In genomic region chr17:20946636-20947035, GRCm38 (mm10) we compare ENCODE assay signal across 9 mouse cellular contexts. TPM values are rescaled to one million over a fixed set of nuclear protein-coding genes. Genes with fewer than 3 reads are reported as not detected.
DNase-seq lines count a peak whose midpoint lies in the region; ATAC-seq and TF ChIP-seq lines count a peak whose summit lies in the region.
"Had no signal": no experiment of that assay in that cellular context is flagged by ENCODE, and none has a peak within 500 bp of the region (broad histone marks: within the 10 kb centered on the region; RNA-seq: fewer than 3 reads in every experiment).

No protein-coding gene starts in this region.

- TF ChIP-seq CTCF in cortical plate, adult 2 months (IDR thresholded peaks at IDR 0.05; ENCODE audit: extremely low read depth, insufficient read depth, low read length) = no peak
- no peak for TF ChIP-seq CTCF in hindbrain, postnatal 0 days (IDR thresholded peaks at IDR 0.05; ENCODE audit: low read depth)

- no peak for TF ChIP-seq POLR2A in cortical plate, adult 2 months (IDR thresholded peaks at IDR 0.05; ENCODE audit: extremely low read depth, insufficient read depth, low read length)

- H3K4me3 ChIP-seq in kidney, embryonic 16.5 days (ENCODE audit: low read length) = peak overlapping the region; percentile 94
- H3K4me3 ChIP-seq in cortical plate, adult 2 months (ENCODE audit: insufficient read depth, low read length) = peak overlapping the region; percentile 63; the same call in 1 of the 2 replicates
- peak overlapping the region; percentile 77 for H3K4me3 ChIP-seq in hindbrain, postnatal 0 days (ENCODE audit: low read length)
- H3K4me3 ChIP-seq in midbrain, embryonic 16.5 days (ENCODE audit: low read depth, low read length) = peak overlapping the region; percentile 55

- H3K36me3 ChIP-seq in kidney, embryonic 16.5 days (ENCODE audit: insufficient read depth, low read length) = peaks cover 3% of the 10 kb centered on the region
- H3K36me3 ChIP-seq in hindbrain, postnatal 0 days (ENCODE audit: insufficient read depth, low read length) = peaks cover 1% of the 10 kb centered on the region; the same call in 1 of the 2 replicates
- peaks cover 1% of the 10 kb centered on the region; the same call in 1 of the 2 replicates for H3K36me3 ChIP-seq in midbrain, embryonic 16.5 days (ENCODE audit: control insufficient read depth, insufficient read depth, low read length)

- peak overlapping the region; percentile 95 for H3K9ac ChIP-seq in kidney, embryonic 16.5 days (replicated peaks; ENCODE audit: low read length)
- peak overlapping the region; percentile 87 for H3K9ac ChIP-seq in hindbrain, postnatal 0 days (replicated peaks; ENCODE audit: low read length)
- H3K9ac ChIP-seq in midbrain, embryonic 16.5 days (ENCODE audit: low read depth, low read length) = peak overlapping the region; percentile 71

- ATAC-seq in kidney, embryonic 16.5 days (ENCODE audit: low FRiP score, low TSS enrichment) = no peak
- ATAC-seq in hindbrain, postnatal 0 days = no peak
- no peak for ATAC-seq in midbrain, embryonic 16.5 days
- ATAC-seq in inflammation-experienced regulatory T-cells, adult 6 months = no peak

- no peak for DNase-seq in kidney, postnatal 14 days
- DNase-seq in hindbrain, postnatal 0 days (ENCODE audit: low spot score) = no peak
- no peak for DNase-seq in ovary, postnatal 14 days (ENCODE audit: low spot score)
- no peak for DNase-seq in urinary bladder, adult 18-20 months (ENCODE audit: low spot score in 2 of 2)
- DNase-seq: layer of hippocampus, postnatal 36 days had no signal

- H3K4me1 ChIP-seq in kidney, embryonic 16.5 days (ENCODE audit: insufficient read depth, low read length) = peaks cover 12% of the 10 kb centered on the region
- peaks cover 6% of the 10 kb centered on the region for H3K4me1 ChIP-seq in cortical plate, adult 2 months (ENCODE audit: control insufficient read depth, insufficient read depth, low read length)
- H3K4me1 ChIP-seq in hindbrain, postnatal 0 days (ENCODE audit: insufficient read depth, low read length) = peaks cover 21% of the 10 kb centered on the region
- peaks cover 32% of the 10 kb centered on the region for H3K4me1 ChIP-seq in midbrain, embryonic 16.5 days (ENCODE audit: control insufficient read depth, insufficient read depth, low read length)

- H3K27me3 ChIP-seq in kidney, embryonic 16.5 days (ENCODE audit: insufficient read depth, low read length) = no peaks in the 10 kb centered on the region
- no peaks in the 10 kb centered on the region for H3K27me3 ChIP-seq in hindbrain, postnatal 0 days (ENCODE audit: insufficient read depth, low read length)
- no peaks in the 10 kb centered on the region for H3K27me3 ChIP-seq in midbrain, embryonic 16.5 days (ENCODE audit: control insufficient read depth, insufficient read depth, low read depth, low read length)

- no peak overlapping the region for H3K27ac ChIP-seq in kidney, embryonic 16.5 days (ENCODE audit: low read length)
- no peak overlapping the region for H3K27ac ChIP-seq in cortical plate, adult 2 months (ENCODE audit: insufficient read depth, low read length)
- peak overlapping the region; percentile 99; the same call in 1 of the 2 replicates for H3K27ac ChIP-seq in hindbrain, postnatal 0 days
- no peak overlapping the region for H3K27ac ChIP-seq in midbrain, embryonic 16.5 days (ENCODE audit: low read length)

- H3K9me3 ChIP-seq in kidney, embryonic 16.5 days (ENCODE audit: low read length) = no peaks in the 10 kb centered on the region
- H3K9me3 ChIP-seq in hindbrain, postnatal 0 days (ENCODE audit: low read length) = no peaks in the 10 kb centered on the region
- H3K9me3 ChIP-seq in midbrain, embryonic 16.5 days (replicated peaks; ENCODE audit: control insufficient read depth, low read length, poor library complexity, severe bottlenecking) = no peaks in the 10 kb centered on the region

- H3K4me2 ChIP-seq in kidney, embryonic 16.5 days (replicated peaks; ENCODE audit: low read depth, low read length) = peak overlapping the region; percentile 82
- peak overlapping the region; percentile 86 for H3K4me2 ChIP-seq in hindbrain, postnatal 0 days (ENCODE audit: low read depth, low read length)
- peak overlapping the region; percentile 63 for H3K4me2 ChIP-seq in midbrain, embryonic 16.5 days (ENCODE audit: low read length)

RNA-seq across cellular contexts. Expression of gene Ppp2r1a, which starts 1.5 kb away (rescaled TPM):
- 499 and 503 TPM in 2 replicates for polyA plus RNA-seq in kidney, embryonic 16.5 days (2015; fragmentation: Nextera tagmentation; extraction: Ambion mirVana)
- polyA plus RNA-seq in cortical plate, adult 2 months (2012; rRNA removed) = 596 and 603 TPM in 2 replicates
- 758 and 823 TPM in 2 replicates for total RNA-seq in hindbrain, postnatal 0 days (2014; rRNA removed)
- polyA plus RNA-seq in hindbrain, postnatal 0 days (2015; fragmentation: Nextera tagmentation; extraction: Ambion mirVana) = 674 and 734 TPM in 2 replicates
- polyA plus RNA-seq in midbrain, embryonic 16.5 days (2015; fragmentation: Nextera tagmentation; extraction: Ambion mirVana) = 746 and 783 TPM in 2 replicates
- polyA plus RNA-seq in inflammation-experienced regulatory T-cells, adult 6 months (2017; shearing (Covaris generic)) = 100 to 1,000 TPM; 187 to 252 (median 198) TPM

RNA-seq across cellular contexts. Expression of gene Vmn1r232, which starts 27.1 kb away (rescaled TPM):
- not detected in 2 replicates for polyA plus RNA-seq in kidney, embryonic 16.5 days (2015; fragmentation: Nextera tagmentation; extraction: Ambion mirVana)
- polyA plus RNA-seq in cortical plate, adult 2 months (2012; rRNA removed) = not detected in 2 replicates
- total RNA-seq in hindbrain, postnatal 0 days (2014; rRNA removed) = 0.99 TPM in 1 of 2 replicates, not detected in the other
- polyA plus RNA-seq in hindbrain, postnatal 0 days (2015; fragmentation: Nextera tagmentation; extraction: Ambion mirVana) = not detected in 2 replicates
- polyA plus RNA-seq in midbrain, embryonic 16.5 days (2015; fragmentation: Nextera tagmentation; extraction: Ambion mirVana) = not detected in 2 replicates
- not detected for polyA plus RNA-seq in inflammation-experienced regulatory T-cells, adult 6 months (2017; shearing (Covaris generic))
- total RNA-seq: layer of hippocampus, postnatal 36 days had no signal

RNA-seq across cellular contexts. Expression of gene Vmn1r231, which starts 41.7 kb away (rescaled TPM):
- polyA plus RNA-seq in kidney, embryonic 16.5 days (2015; fragmentation: Nextera tagmentation; extraction: Ambion mirVana) = not detected in 2 replicates
- polyA plus RNA-seq in cortical plate, adult 2 months (2012; rRNA removed) = not detected in 2 replicates
- total RNA-seq in hindbrain, postnatal 0 days (2014; rRNA removed) = not detected in 2 replicates
- not detected in 2 replicates for polyA plus RNA-seq in hindbrain, postnatal 0 days (2015; fragmentation: Nextera tagmentation; extraction: Ambion mirVana)
- polyA plus RNA-seq in midbrain, embryonic 16.5 days (2015; fragmentation: Nextera tagmentation; extraction: Ambion mirVana) = not detected in 2 replicates
- under 1 TPM in 1 of 3 experiments, not detected in 2; 0.16 TPM for polyA plus RNA-seq in inflammation-experienced regulatory T-cells, adult 6 months (2017; shearing (Covaris generic))
- total RNA-seq: layer of hippocampus, postnatal 36 days had no signal

RNA-seq across cellular contexts. Expression of gene Vmn1r233, which starts 49.6 kb away (rescaled TPM):
- polyA plus RNA-seq in kidney, embryonic 16.5 days (2015; fragmentation: Nextera tagmentation; extraction: Ambion mirVana) = not detected in 2 replicates
- not detected in 2 replicates for polyA plus RNA-seq in cortical plate, adult 2 months (2012; rRNA removed)
- total RNA-seq in hindbrain, postnatal 0 days (2014; rRNA removed) = not detected in 2 replicates
- not detected in 2 replicates for polyA plus RNA-seq in hindbrain, postnatal 0 days (2015; fragmentation: Nextera tagmentation; extraction: Ambion mirVana)
- not detected in 2 replicates for polyA plus RNA-seq in midbrain, embryonic 16.5 days (2015; fragmentation: Nextera tagmentation; extraction: Ambion mirVana)
- under 1 TPM in 2 of 3 experiments, not detected in 1; 0.09 to 0.12 TPM for polyA plus RNA-seq in inflammation-experienced regulatory T-cells, adult 6 months (2017; shearing (Covaris generic))
- total RNA-seq: layer of hippocampus, postnatal 36 days had no signal
